Mouse (Mus musculus) spleen, adult 2 months (tissue): ENCODE measurements around the gene Rnf145. TPM values are rescaled to one million over a fixed set of nuclear protein-coding genes. Genes with fewer than 3 reads are reported as not detected.

Source experiments
- DNase-seq, 2 experiments: peaks; one replicate each; pipeline versions ENCODE4 v3.0.0 to v3.0.0-alpha.2; 2012 to 2021; ENCODE audit warnings: low spot score in 2 of 2, low read depth in 1 of 2
- H3K27ac ChIP-seq: fragments of 200-500 bp; 2 replicates; pipeline ENCODE4 v1.5.1; 2012; ENCODE audit warnings: low read length, inconsistent platforms; ENCODE audit not compliant: insufficient read depth
- H3K27me3 ChIP-seq: fragments of 200-500 bp; 2 replicates; pipeline ENCODE4 v1.6.1; 2012; ENCODE audit warnings: mild to moderate bottlenecking, moderate library complexity, low read length, inconsistent platforms; ENCODE audit not compliant: control insufficient read depth, insufficient read depth
- H3K36me3 ChIP-seq: fragments of 200-500 bp; 2 replicates; pipeline ENCODE4 v1.6.1; 2012; ENCODE audit warnings: mild to moderate bottlenecking, low read length, inconsistent platforms; ENCODE audit not compliant: control insufficient read depth, insufficient read depth
- H3K4me1 ChIP-seq: fragments of 200-500 bp; 2 replicates; pipeline ENCODE4 v1.6.1; 2011; ENCODE audit warnings: inconsistent platforms; ENCODE audit not compliant: control insufficient read depth, insufficient read depth, insufficient read length
- H3K4me3 ChIP-seq: fragments of 200-500 bp; 2 replicates; pipeline ENCODE4 v1.5.1; 2011; ENCODE audit warnings: mild to moderate bottlenecking, inconsistent platforms; ENCODE audit not compliant: insufficient read depth, insufficient read length; ENCODE audit errors: extremely low read depth
- CTCF ChIP-seq: fragments of 200-500 bp; IDR thresholded peaks from 2 replicates; pipeline ENCODE4 v1.5.1; 2011; ENCODE audit warnings: mild to moderate bottlenecking, inconsistent platforms; ENCODE audit not compliant: insufficient read depth, insufficient read length, insufficient replicate concordance; ENCODE audit errors: extremely low read depth
- POLR2A ChIP-seq: fragments of 200-500 bp; IDR thresholded peaks from 2 replicates; pipeline ENCODE4 v1.6.1; 2011; ENCODE audit warnings: low read depth, low read length, inconsistent platforms
- WGBS: fragments of 180-500 bp; shearing (Covaris S2); methylation state at CpG from one replicate; pipeline ENCODE4 v1.1.7; 2018; 5-methylcytosine and 5-hydroxymethylcytosine counted together
- polyA plus RNA-seq: library from polyadenylated mRNA; depleted of rRNA; stranded (reverse); fragments of >200 nt; gene quantifications from 2 replicates; pipeline ENCODE4 v1.2.3, GENCODE M21; 2012; rRNA removed

Gene Rnf145
- polyA plus RNA-seq, 1 experiment: 65.5 TPM

GRCm38 (mm10) chr11:44606881-44607280 is 88.1 kb downstream of the Rnf145 start:
- Histone ChIP-seq H3K4me3 (no peak overlapping the region), H3K27me3 (no peaks in the 10 kb centered on the region), H3K27ac (no peak overlapping the region), H3K4me1 (no peaks in the 10 kb centered on the region), H3K36me3 (no peaks in the 10 kb centered on the region)
- 81% methylated on average over 8 of the region's 8 CpGs for WGBS
- TF ChIP-seq CTCF (no peak), POLR2A (no peak)
- DNase-seq: no peak

GRCm38 (mm10) chr11:44608646-44609045 is 89.9 kb downstream of the Rnf145 start:
- no peak for DNase-seq
- Histone ChIP-seq H3K4me1 (no peaks in the 10 kb centered on the region), H3K27ac (no peak overlapping the region), H3K36me3 (no peaks in the 10 kb centered on the region), H3K4me3 (no peak overlapping the region), H3K27me3 (no peaks in the 10 kb centered on the region)
- WGBS: 83% methylated on average over 11 of the region's 11 CpGs
- no peak for TF ChIP-seq CTCF
- TF ChIP-seq POLR2A: no peak

GRCm38 (mm10) chr11:44610971-44611781 is 92.4 kb downstream of the Rnf145 start:
- WGBS: 2% methylated on average over 45 of the region's 45 CpGs

GRCm38 (mm10) chr11:44612156-44612555 is 93.4 kb downstream of the Rnf145 start:
- Histone ChIP-seq H3K4me3 (peak overlapping the region; percentile 52), H3K36me3 (no peaks in the 10 kb centered on the region), H3K27me3 (no peaks in the 10 kb centered on the region; the same call in 1 of the 2 replicates), H3K27ac (peak overlapping the region; percentile 80), H3K4me1 (peaks cover 5% of the 10 kb centered on the region; the same call in 1 of the 2 replicates)
- WGBS: 7% methylated on average over 10 of the region's 10 CpGs
- no peak for TF ChIP-seq CTCF
- no peak for TF ChIP-seq POLR2A
- DNase-seq: no peak

More at GRCm38 (mm10) chr11:44610971-44611781, 92.4 kb downstream of the Rnf145 start:
- H3K27me3 ChIP-seq: no peaks in the 10 kb centered on the region; the same call in 1 of the 2 replicates
- H3K4me3 ChIP-seq: peak overlapping the region; percentile 52
- peak; percentile 69 to 84 for DNase-seq
- TF ChIP-seq CTCF (peak; percentile 97), POLR2A (no peak)
- H3K4me1 ChIP-seq: peaks cover 4% of the 10 kb centered on the region; the same call in 1 of the 2 replicates
- peak overlapping the region; percentile 47 for H3K27ac ChIP-seq
- H3K36me3 ChIP-seq: no peaks in the 10 kb centered on the region

- WGBS: 2% methylated on average over 38 of the region's 38 CpGs
- H3K4me1 ChIP-seq: peaks cover 5% of the 10 kb centered on the region; the same call in 1 of the 2 replicates
- DNase-seq: peak in 1 of 2 experiments; percentile 60
- no peaks in the 10 kb centered on the region; the same call in 1 of the 2 replicates for H3K27me3 ChIP-seq
- no peak for TF ChIP-seq CTCF
- no peak for TF ChIP-seq POLR2A
- no peaks in the 10 kb centered on the region for H3K36me3 ChIP-seq
- H3K27ac ChIP-seq: peak overlapping the region; percentile 80
- peak overlapping the region; percentile 52 for H3K4me3 ChIP-seq
These were observed 94.1 kb downstream of the Rnf145 start for GRCm38 (mm10) chr11:44612681-44613410.

GRCm38 (mm10) chr11:44613411-44614180 is 94.8 kb downstream of the Rnf145 start:
- WGBS: 14% methylated on average over 14 of the region's 14 CpGs
- H3K36me3 ChIP-seq: no peaks in the 10 kb centered on the region
- H3K4me3 ChIP-seq: peak overlapping the region; percentile 52
- DNase-seq: no peak
- H3K4me1 ChIP-seq: peaks cover 7% of the 10 kb centered on the region
- no peak for TF ChIP-seq POLR2A
- no peak for TF ChIP-seq CTCF
- H3K27ac ChIP-seq: peak overlapping the region; percentile 80
- H3K27me3 ChIP-seq: peaks cover 1% of the 10 kb centered on the region; the same call in 1 of the 2 replicates

Other genes with a start within 250 kb of the Rnf145 start
- gene Il12b, start 118.9 kb upstream of the Rnf145 start, polyA plus RNA-seq: 0.59 and 0.70 TPM in 2 replicates
- 10.7 and 11.4 TPM in 2 replicates for gene Ublcp1, start 48.5 kb upstream of the Rnf145 start, polyA plus RNA-seq
- gene Ebf1, start 98.4 kb downstream of the Rnf145 start, polyA plus RNA-seq: 26.6 and 40.1 TPM in 2 replicates